Mouse (Mus musculus): ENCODE measurements at regions not wholly inside any gene's neighbourhood (a gene's known extent, or its start where the extent isn't known, plus 50 kb on each side); places are given as distances from the start of the nearest gene placed in this dataset.

DNA sequence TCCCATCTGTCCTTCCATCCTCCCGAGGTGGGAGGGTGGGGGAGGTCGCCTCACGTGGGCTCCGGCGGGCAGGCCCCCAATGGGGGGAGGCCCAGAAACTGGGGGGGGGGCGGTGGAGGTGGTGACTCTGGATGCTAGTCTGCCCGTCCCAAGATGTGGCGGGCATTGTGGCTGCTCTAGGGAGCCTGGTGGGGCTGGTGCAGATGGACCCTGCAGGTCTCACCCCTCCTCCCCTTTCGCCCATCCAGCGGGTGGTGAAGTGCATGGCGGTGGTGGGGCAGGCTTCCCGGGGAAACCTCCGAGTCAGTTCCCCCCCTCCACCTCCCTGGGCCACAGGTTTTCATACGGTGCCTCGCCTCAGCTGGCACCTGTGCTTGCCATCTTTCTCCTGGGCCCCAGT lies 88.6 kb downstream of the Inhba start:
- DNase-seq (ENCODE audit: low spot score in 2 of 2) = no peak

GRCm38 (mm10) chr13:16114837-16115236 lies 103.2 kb downstream of the Inhba start:
- DNase-seq (ENCODE audit: low spot score in 2 of 2) = no peak

DNA sequence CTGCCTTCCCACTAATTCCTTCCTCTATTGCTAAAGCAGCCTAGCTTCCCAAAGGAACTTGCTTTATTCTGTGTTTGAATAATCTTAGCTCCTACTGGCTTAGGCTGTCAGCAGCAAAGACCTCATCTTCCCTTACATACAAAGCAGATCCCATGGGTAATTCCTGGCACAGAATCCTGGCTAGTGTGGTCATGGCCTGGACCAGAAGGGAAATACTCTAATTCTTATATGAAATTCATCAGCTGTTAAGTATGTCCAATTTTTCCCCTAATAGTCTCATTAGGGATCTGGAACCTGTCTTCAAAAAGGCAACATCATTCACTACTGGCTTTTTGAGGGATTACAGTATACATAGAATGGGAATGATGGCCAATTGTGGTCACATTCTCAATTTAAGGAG lies 135.0 kb downstream of the Inhba start:
- no peak for DNase-seq (ENCODE audit: low spot score in 2 of 2)

DNA sequence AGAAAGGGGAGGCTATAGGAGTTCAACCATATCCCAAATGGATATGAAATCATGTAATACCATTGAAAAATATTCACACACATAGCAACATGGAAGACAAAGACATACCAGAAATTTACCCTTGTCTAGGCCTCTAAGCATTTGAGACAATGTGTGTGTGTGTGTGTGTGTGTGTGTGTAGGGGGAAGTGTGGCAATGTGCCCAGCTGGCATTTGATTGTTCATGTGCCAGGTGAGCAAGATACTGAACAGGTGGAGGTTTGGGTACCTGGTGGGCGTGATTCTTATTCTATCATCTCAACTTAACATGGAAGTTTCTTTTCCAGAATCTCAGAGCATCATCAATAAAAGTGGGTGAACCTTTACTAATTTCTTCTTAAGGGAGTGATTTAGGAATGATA lies 143.3 kb downstream of the Inhba start:
- DNase-seq (ENCODE audit: low spot score in 2 of 2) = no peak

- DNase-seq (ENCODE audit: low spot score in 2 of 2) = no peak
Observed at GRCm38 (mm10) chr13:16165204-16165894, 153.7 kb downstream of the Inhba start.

GRCm38 (mm10) chr13:16196692-16197091 lies 185.0 kb downstream of the Inhba start:
- no peak for DNase-seq (ENCODE audit: low spot score in 2 of 2)

GRCm38 (mm10) chr13:16200046-16200445 lies 188.4 kb downstream of the Inhba start:
- DNase-seq (ENCODE audit: low spot score in 2 of 2) = no peak

GRCm38 (mm10) chr13:16203147-16203546 lies 191.5 kb downstream of the Inhba start:
- DNase-seq (ENCODE audit: low spot score in 2 of 2) = no peak

DNA sequence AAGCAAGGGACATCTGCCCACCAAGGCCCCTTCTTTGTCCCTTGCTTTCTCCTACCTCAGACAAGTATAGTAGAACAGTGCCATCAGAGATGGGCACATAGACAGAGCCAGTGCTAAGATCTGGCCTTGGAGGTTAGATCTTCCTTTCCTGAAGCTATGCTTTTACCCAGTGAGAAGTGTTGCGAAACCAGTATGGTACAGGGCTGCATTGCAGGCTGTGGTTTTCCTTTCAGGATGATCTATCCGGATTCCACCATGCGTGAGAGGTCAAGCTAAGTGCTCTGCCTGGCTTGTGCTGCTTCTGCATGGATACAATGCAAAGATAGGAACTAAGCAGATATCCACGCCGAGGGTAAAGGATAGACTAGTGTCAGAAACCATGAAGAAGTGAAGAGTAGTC lies 192.4 kb downstream of the Inhba start:
- DNase-seq (ENCODE audit: low spot score in 2 of 2) = no peak

DNA sequence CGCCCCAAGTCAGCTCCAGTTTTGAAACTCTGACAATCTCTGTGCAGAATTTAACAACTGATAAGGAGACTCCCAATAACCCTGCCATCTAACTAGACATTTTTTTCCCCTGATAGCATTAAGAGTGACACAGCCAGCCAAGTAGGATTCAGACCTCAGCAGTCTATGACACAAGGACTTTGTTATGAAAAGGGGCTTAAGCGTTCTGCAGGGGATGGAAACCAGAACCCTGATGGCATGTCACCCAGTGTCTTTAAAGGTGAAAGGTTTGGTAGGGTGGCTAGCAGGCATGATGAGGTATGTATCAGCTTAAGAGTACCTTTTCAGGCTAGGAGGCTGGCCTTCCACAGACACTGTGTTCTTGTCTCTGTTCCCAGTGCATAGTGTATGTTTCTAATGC lies 199.8 kb downstream of the Inhba start:
- DNase-seq (ENCODE audit: low spot score in 2 of 2) = no peak

DNA sequence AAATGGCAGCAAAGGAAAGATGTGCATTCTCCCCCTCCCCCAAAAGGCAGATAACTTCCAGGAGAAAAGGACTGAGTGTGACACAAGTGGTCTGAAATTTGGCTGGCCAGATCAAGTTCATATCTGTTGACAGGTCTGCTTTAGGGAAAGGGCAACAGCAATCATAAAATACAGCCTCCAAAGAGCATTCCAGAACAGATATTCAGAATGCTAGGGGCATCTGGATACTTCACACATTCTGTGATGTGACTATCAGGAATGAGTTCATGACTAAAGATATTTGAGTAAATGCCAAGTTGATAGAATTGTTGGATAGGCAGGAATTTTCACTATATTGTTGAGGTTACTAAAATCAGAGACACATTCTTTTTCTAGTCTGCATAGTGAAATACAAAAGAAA lies 208.2 kb downstream of the Inhba start:
- DNase-seq (ENCODE audit: low spot score in 2 of 2) = no peak

- no peak for DNase-seq (ENCODE audit: low spot score in 2 of 2)
Observed at GRCm38 (mm10) chr13:16222942-16223600, 211.4 kb downstream of the Inhba start.

- no peak for DNase-seq (ENCODE audit: low spot score in 2 of 2)
Observed at GRCm38 (mm10) chr13:16261145-16261544, 249.5 kb downstream of the Inhba start.

DNA sequence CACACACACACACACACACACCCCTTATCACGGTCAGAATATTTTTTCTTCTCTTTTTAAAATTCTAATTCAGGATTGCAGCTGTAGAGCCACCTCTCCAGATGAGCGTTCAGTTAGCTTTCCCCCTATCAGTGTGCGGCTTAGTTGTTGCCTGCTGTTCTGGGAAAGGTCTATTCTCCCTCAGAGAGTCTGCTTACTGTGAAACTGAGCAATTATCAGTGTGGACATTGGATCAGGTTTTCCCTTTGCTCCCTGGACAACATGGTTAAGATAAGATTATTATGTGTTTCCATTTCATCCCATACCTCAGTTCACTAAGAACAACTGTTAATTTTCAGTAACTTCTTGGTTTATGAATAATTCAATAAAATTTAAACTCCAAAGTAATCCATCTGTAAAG lies 268.3 kb downstream of the Inhba start:
- no peak for DNase-seq (ENCODE audit: low spot score in 2 of 2)

DNA sequence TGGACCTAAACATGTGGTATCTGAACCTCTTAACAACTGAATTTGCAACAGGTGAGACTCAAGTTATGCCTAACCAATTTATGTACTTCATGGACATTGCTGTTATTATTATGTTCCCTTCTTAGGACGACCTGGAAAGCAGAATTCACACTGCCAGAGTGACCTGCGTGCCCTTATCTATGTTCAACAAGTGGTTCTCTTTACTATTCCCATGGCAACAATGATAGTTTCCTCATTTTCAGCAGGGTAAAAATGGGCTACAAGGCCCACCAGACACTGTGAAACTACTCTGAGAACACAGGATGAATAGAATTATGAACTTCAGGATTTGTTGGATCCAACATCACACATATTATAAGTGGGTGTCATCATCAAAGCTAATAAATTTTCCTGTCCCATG lies 269.1 kb downstream of the Inhba start:
- DNase-seq (ENCODE audit: low spot score in 2 of 2) = no peak

- DNase-seq (ENCODE audit: low spot score in 2 of 2) = no peak
Observed at GRCm38 (mm10) chr13:16281777-16282176, 270.1 kb downstream of the Inhba start.

GRCm38 (mm10) chr13:16282230-16282629 lies 270.6 kb downstream of the Inhba start:
- DNase-seq (ENCODE audit: low spot score in 2 of 2) = no peak

- no peak for DNase-seq (ENCODE audit: low spot score in 2 of 2)
Observed at GRCm38 (mm10) chr13:16283336-16283735, 271.7 kb downstream of the Inhba start.

DNA sequence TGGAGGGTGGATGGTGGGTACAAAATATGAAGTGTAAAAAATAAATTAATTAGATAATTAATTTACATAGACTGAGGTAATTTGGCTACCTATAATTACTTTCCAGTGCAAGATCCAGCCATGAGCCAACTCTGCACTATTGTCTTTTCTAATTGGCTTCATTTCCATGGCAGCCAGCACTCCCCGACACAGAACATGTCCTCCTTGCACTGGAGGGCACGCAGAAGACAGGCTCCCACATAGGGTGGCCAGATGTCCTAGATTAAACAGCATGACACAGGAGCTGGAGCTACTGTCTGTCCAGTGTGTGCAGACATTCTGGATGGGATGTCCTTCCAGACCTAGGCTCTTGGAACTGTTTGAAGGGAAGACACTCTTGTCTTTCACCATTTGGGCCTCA lies 278.0 kb downstream of the Inhba start:
- DNase-seq (ENCODE audit: low spot score in 2 of 2) = no peak

DNA sequence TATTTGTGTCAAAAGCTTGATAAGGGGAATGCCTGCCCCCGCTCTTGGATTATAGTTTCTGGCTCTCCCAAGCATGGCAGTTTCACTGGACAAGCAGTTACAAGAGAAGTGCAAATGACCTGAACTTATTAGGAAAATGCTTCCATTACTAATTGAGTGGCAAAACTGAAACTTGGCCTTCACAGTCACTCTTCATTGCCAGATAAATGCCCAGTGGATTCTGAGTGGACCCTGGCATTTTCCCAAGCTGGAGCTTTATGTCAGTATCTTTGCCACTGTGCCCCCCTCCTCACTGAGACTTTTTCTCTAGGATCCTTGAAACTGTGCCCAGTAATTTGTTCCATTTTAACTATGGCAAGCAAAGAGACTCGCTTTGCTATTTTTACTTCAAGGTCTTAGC lies 279.1 kb downstream of the Inhba start:
- DNase-seq (ENCODE audit: low spot score in 2 of 2) = no peak

DNA sequence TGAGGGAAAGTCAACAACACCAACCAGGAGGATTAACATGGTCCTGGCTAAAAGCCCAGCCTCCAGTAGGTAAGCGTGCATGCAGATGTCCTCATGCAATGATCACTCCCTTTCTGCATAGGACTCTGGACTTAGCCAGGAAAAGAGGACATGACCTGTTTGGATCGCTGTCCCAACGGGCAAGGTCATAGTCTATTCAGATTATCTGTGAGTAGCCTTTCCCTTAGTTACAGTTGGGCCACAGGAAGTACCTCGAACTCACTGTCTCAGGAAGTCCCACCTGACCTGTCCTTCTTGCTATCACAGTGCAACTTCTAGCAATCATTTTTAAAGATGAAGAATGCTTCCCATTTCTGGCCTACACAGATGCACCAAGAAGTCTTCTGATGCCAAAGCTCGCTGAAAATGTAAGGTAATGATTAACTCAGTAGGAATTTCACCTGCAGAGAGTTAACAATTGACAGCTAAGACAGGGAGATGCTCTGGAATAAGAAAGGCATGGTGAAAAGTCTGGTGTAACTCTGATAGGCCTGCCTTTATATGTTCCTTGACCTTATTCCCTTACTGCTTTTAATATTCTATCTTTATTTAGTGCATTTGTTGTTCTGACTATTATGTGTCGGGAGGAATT lies 280.1 kb downstream of the Inhba start:
- no peak for DNase-seq (ENCODE audit: low spot score in 2 of 2)

DNA sequence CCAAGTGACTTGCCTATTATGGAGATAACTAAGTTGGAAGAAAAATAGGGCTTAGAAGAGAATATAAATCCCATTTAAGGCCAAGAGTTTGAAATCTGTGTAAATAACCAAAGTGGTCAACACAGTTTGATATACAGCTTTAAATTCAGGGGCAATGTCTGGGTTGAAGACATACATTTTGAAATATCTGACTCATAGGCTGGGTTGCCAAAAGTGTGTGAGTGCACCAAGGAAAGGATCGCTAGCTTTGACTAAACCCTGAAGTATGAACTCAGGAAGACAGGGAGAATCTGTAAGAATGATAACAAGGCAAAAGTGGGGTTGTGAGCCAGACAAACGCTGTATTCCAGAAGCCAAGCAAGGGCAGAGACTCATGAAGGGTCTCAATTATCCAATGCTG lies 288.1 kb downstream of the Inhba start:
- DNase-seq (ENCODE audit: low spot score in 2 of 2) = no peak

DNA sequence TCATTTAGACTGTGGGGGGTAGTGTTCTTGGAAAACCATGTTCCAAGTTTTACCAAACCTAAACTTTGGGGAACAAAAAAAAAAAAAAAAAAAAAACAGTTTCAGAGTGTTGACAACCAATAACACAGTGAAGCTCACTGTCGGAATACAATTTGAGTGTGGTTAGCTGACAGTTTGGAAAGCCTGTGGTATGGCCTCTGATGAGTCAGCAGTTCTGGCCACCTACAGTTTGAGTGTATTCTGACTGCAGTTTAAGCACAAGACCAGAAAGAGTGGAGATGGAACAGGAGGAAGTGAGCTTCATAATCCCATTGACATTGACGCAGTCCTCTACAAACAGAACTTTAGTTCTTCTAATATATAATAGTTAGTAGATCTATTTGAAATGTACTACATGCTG lies 303.0 kb downstream of the Inhba start:
- no peak for DNase-seq (ENCODE audit: low spot score in 2 of 2)
